Mouse (Mus musculus): ENCODE data around the gene Mvp. TPM values are rescaled to one million over a fixed set of nuclear protein-coding genes. Genes with fewer than 3 reads are reported as not detected.
A peak's percentile ranks its signal among the peaks of the same experiment; 100 is the strongest.

Gene Mvp
- polyA plus RNA-seq, 1 experiment = 56.9 TPM

DNA sequence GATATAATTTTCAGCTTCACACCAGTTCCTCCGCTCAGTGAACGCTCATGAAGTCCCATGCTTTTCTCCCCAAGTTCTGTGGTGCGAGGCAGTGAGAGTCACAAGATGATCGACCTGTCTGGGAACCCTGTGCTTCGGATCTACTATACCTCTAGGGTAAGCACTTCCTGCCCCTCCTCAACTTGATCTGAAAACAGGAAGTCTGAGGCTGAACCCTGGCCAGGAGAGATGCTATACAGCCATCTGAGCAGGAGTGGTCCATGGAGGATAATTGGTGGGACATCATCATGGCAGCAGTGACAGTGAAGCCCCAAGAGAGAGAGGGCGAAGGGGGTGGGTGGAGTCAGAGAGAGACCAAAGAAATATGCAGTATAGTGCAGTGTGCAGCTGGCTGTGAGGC is 35.6 kb downstream of the Mvp start:
- H3K27me3 ChIP-seq (replicated peaks; ENCODE audit: control insufficient read depth, insufficient read depth, low read length) = no peaks in the 10 kb centered on the region
- no peak overlapping the region for H3K4me3 ChIP-seq (ENCODE audit: insufficient read depth, low read depth, low read length)
- WGBS = 85% methylated on average over 6 of the region's 6 CpGs
- TF ChIP-seq POLR2A (IDR thresholded peaks at IDR 0.05; ENCODE audit: low read depth, low read length) = no peak
- no peak for TF ChIP-seq CTCF (conservative IDR thresholded peaks at IDR 0.05; ENCODE audit: insufficient read depth, insufficient read length, low read depth, low read length)
- H3K27ac ChIP-seq (ENCODE audit: insufficient read depth, low read depth, low read length) = no peak overlapping the region
- H3K4me1 ChIP-seq (ENCODE audit: control insufficient read depth, insufficient read depth, low read length) = peaks cover 4% of the 10 kb centered on the region
- no peak for DNase-seq
- no peaks in the 10 kb centered on the region; the same call in none of the 2 replicates for H3K36me3 ChIP-seq (ENCODE audit: control insufficient read depth, insufficient read depth, low read length)

DNA sequence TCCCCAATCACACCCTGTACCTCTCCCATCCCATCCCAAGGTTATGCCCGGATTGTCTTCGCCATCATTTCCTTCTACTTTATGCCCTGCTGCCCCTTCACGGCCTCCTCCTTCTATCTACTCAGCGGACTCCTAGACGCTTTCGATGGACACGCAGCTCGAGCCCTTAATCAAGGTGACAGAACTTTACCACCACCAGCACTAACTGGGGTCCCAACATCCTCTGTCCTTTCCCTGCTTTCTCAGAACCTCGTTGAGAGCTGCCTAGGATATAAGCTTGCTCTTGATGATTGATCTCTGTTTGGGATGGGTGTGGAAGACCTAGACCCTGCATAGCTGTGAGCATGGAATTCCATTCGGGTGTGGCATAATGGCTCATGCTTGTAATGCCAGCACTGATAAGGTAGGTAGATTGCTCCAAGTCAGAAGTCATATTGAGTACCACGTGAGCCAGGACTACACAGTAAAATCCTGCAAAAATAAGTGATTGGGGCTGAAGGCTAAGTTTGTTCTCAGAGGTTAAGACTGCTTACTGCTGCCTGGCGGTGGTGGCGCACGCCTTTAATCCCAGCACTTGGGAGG is 37.5 kb downstream of the Mvp start:
- DNase-seq = peak; percentile 10
- WGBS = 23% methylated on average over 14 of the region's 14 CpGs
- Histone ChIP-seq H3K4me1 (ENCODE audit: control insufficient read depth, insufficient read depth, low read length) (peaks cover 4% of the 10 kb centered on the region), H3K4me3 (ENCODE audit: insufficient read depth, low read depth, low read length) (peak overlapping the region; percentile 88), H3K27ac (ENCODE audit: insufficient read depth, low read depth, low read length) (peak overlapping the region; percentile 58), H3K27me3 (replicated peaks; ENCODE audit: control insufficient read depth, insufficient read depth, low read length) (no peaks in the 10 kb centered on the region), H3K36me3 (ENCODE audit: control insufficient read depth, insufficient read depth, low read length) (no peaks in the 10 kb centered on the region; the same call in none of the 2 replicates)
- TF ChIP-seq POLR2A (IDR thresholded peaks at IDR 0.05; ENCODE audit: low read depth, low read length) (no peak), CTCF (conservative IDR thresholded peaks at IDR 0.05; ENCODE audit: insufficient read depth, insufficient read length, low read depth, low read length) (no peak)

GRCm38 (mm10) chr7:126975950-126976866 is 38.2 kb downstream of the Mvp start, which contains the start of gene Cdiptos:
Cdiptos (minus strand) TSS chr7:126976098.
- TF ChIP-seq CTCF (conservative IDR thresholded peaks at IDR 0.05; ENCODE audit: insufficient read depth, insufficient read length, low read depth, low read length) (peak; percentile 94), POLR2A (IDR thresholded peaks at IDR 0.05; ENCODE audit: low read depth, low read length) (no peak)
- no peaks in the 10 kb centered on the region; the same call in none of the 2 replicates for H3K36me3 ChIP-seq (ENCODE audit: control insufficient read depth, insufficient read depth, low read length)
- DNase-seq = peak; percentile 97
- peaks cover 4% of the 10 kb centered on the region for H3K4me1 ChIP-seq (ENCODE audit: control insufficient read depth, insufficient read depth, low read length)
- H3K4me3 ChIP-seq (ENCODE audit: insufficient read depth, low read depth, low read length) = peak within 1 kb of the TSS; percentile 88
- WGBS = under 1% methylated on average over 55 of the region's 55 CpGs
- H3K27ac ChIP-seq (ENCODE audit: insufficient read depth, low read depth, low read length) = peak within 1 kb of the TSS; percentile 100
- no peaks in the 10 kb centered on the region for H3K27me3 ChIP-seq (replicated peaks; ENCODE audit: control insufficient read depth, insufficient read depth, low read length)

DNA sequence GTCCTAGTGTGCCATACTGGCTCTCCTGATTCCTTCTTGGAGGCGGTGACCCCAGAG is 38.7 kb downstream of the Mvp start, which contains the start of gene Cdipt:
Gene Cdipt, plus strand, starts transcription at position 22 of the 57 bp plus-strand sequence.
- no peak for DNase-seq
- Histone ChIP-seq H3K27me3 (replicated peaks; ENCODE audit: control insufficient read depth, insufficient read depth, low read length) (no peaks in the 10 kb centered on the region), H3K4me1 (ENCODE audit: control insufficient read depth, insufficient read depth, low read length) (peaks cover 4% of the 10 kb centered on the region), H3K36me3 (ENCODE audit: control insufficient read depth, insufficient read depth, low read length) (no peaks in the 10 kb centered on the region; the same call in none of the 2 replicates), H3K27ac (ENCODE audit: insufficient read depth, low read depth, low read length) (peak within 1 kb of the TSS; percentile 100), H3K4me3 (ENCODE audit: insufficient read depth, low read depth, low read length) (peak within 1 kb of the TSS; percentile 88)
- TF ChIP-seq POLR2A (IDR thresholded peaks at IDR 0.05; ENCODE audit: low read depth, low read length) (no peak), CTCF (conservative IDR thresholded peaks at IDR 0.05; ENCODE audit: insufficient read depth, insufficient read length, low read depth, low read length) (no peak)
- 0% methylated on average over 1 of the region's 1 CpGs for WGBS

DNA sequence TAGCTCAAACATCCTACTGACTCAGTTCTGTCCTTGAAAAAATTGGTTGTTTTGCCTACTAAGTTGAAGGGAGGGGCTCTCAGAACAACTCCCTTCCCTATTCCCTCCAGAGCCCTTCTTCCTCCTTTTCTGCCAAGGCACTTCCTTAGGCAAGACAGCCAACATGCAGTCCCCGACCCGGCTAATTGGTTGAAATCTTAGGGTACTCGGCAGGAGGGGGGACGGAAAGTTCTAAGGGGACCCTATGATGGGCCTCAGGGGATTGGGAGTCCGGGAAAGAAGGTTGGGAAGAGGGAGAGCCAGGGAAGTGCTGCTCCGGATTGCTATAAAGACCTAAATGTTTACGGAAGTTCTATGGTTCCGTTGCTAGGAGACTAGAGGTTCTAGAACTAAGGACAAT is 38.9 kb downstream of the Mvp start:
- H3K36me3 ChIP-seq (ENCODE audit: control insufficient read depth, insufficient read depth, low read length) = no peaks in the 10 kb centered on the region; the same call in none of the 2 replicates
- H3K27me3 ChIP-seq (replicated peaks; ENCODE audit: control insufficient read depth, insufficient read depth, low read length) = no peaks in the 10 kb centered on the region
- peak overlapping the region; percentile 32 for H3K4me3 ChIP-seq (ENCODE audit: insufficient read depth, low read depth, low read length)
- DNase-seq = no peak
- peaks cover 4% of the 10 kb centered on the region for H3K4me1 ChIP-seq (ENCODE audit: control insufficient read depth, insufficient read depth, low read length)
- 9% methylated on average over 8 of the region's 8 CpGs for WGBS
- no peak for TF ChIP-seq POLR2A (IDR thresholded peaks at IDR 0.05; ENCODE audit: low read depth, low read length)
- TF ChIP-seq CTCF (conservative IDR thresholded peaks at IDR 0.05; ENCODE audit: insufficient read depth, insufficient read length, low read depth, low read length) = no peak
- H3K27ac ChIP-seq (ENCODE audit: insufficient read depth, low read depth, low read length) = peak overlapping the region; percentile 33; the same call in 1 of the 2 replicates

DNA sequence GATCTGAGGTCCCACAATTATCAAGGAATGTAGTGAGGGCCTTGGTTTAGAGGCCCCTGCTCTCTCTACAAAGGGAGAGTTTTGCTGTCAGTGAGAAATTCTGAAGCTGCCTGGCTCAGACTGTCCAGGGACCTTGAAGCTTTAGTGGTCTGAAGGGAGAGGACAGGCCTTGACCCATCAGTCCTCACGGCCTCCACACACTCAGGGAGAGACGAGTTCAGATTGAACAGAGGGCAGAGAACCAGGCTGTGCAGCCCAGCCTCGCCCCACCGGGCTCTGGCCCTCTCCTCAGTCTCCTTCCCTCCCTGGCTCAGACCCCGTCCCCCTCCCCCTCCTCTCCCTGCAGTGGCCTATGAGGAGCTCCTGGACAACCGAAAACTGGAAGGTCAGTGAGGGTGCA is 47.1 kb downstream of the Mvp start:
- Histone ChIP-seq H3K27ac (ENCODE audit: insufficient read depth, low read depth, low read length) (no peak overlapping the region), H3K4me1 (ENCODE audit: control insufficient read depth, insufficient read depth, low read length) (no peaks in the 10 kb centered on the region), H3K36me3 (ENCODE audit: control insufficient read depth, insufficient read depth, low read length) (no peaks in the 10 kb centered on the region), H3K4me3 (ENCODE audit: insufficient read depth, low read depth, low read length) (no peak overlapping the region), H3K27me3 (replicated peaks; ENCODE audit: control insufficient read depth, insufficient read depth, low read length) (no peaks in the 10 kb centered on the region)
- 86% methylated on average over 6 of the region's 6 CpGs for WGBS
- no peak for TF ChIP-seq POLR2A (IDR thresholded peaks at IDR 0.05; ENCODE audit: low read depth, low read length)
- no peak for TF ChIP-seq CTCF (conservative IDR thresholded peaks at IDR 0.05; ENCODE audit: insufficient read depth, insufficient read length, low read depth, low read length)
- DNase-seq = no peak

DNA sequence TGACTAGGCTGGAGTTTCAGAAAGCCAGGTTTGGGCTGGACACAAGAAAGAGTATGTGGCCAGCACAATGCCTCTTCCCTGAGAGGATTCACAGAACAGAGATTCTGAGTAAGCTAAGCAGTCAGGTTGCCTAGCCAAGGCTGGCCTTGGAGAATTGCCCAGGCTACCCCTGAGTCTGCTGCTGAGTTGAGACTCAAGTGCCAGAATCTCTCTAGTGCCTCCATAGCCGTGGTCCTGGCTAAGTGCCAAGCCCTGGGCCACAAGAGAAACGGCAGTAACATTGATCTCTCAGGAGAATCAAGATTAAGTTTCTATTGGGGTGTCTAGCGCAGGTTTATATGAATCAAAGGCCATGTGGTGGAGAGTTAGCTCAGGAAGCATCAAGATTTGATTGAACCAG is 48.9 kb downstream of the Mvp start:
- H3K27ac ChIP-seq (ENCODE audit: insufficient read depth, low read depth, low read length) = no peak overlapping the region
- H3K4me1 ChIP-seq (ENCODE audit: control insufficient read depth, insufficient read depth, low read length) = no peaks in the 10 kb centered on the region
- no peaks in the 10 kb centered on the region for H3K36me3 ChIP-seq (ENCODE audit: control insufficient read depth, insufficient read depth, low read length)
- H3K4me3 ChIP-seq (ENCODE audit: insufficient read depth, low read depth, low read length) = no peak overlapping the region
- no peaks in the 10 kb centered on the region for H3K27me3 ChIP-seq (replicated peaks; ENCODE audit: control insufficient read depth, insufficient read depth, low read length)
- DNase-seq = no peak
- no peak for TF ChIP-seq POLR2A (IDR thresholded peaks at IDR 0.05; ENCODE audit: low read depth, low read length)
- TF ChIP-seq CTCF (conservative IDR thresholded peaks at IDR 0.05; ENCODE audit: insufficient read depth, insufficient read length, low read depth, low read length) = no peak
- WGBS = 40% methylated on average over 3 of the region's 3 CpGs
